Mouse (Mus musculus) heart, postnatal 25 days (tissue): ENCODE results near the gene Fgfr2. TPM values are rescaled to one million over a fixed set of nuclear protein-coding genes. Genes with fewer than 3 reads are reported as not detected.
"Not testable (repeated sequence)": the region's sequence is repeated elsewhere in the genome, so short reads cannot be mapped to it uniquely, and the experiment has no call there.

Experiments
- DNase-seq: peaks from one replicate; pipeline ENCODE4 v3.0.0; 2022; ENCODE audit warnings: low spot score
- intact Hi-C: fragments of 180-260 bp; cut with DNase I; formaldehyde crosslinking; loops from one replicate; pipeline ENCODE4 v1.15.1; 2025
- total RNA-seq, 2 experiments: library from RNA; stranded (reverse); gene quantifications; 2 replicates each; pipeline ENCODE4 v1.2.3; 2021

Gene Fgfr2
- total RNA-seq, 2 experiments from 2014 or later, result 1.7 to 1.8 TPM

DNA sequence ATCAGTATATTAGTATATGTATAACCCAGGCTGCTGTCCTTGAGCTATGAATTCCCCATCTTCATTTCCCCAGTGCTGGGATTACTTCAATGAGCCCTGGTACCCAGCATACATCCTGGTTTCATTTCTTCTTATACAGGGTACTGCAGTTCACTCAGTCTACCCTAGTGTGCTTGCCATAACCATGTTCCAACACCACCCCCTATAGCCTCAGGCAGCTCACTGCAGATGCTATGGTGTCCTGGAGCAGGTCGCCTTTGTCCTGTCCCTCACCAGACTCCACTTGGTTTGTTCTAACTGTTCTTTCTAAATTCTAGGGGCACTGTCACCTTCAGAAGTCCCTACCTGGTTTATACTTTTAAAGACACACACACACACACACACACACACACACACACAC lies 2080.5 kb downstream of the Fgfr2 start:
- no peak for DNase-seq
- intact Hi-C loops, result loop anchor here (5.0 to 10.0 kb wide), 2 partner anchors 215 to 268 kb away; partner anchors contain the start of gene Btbd16

DNA sequence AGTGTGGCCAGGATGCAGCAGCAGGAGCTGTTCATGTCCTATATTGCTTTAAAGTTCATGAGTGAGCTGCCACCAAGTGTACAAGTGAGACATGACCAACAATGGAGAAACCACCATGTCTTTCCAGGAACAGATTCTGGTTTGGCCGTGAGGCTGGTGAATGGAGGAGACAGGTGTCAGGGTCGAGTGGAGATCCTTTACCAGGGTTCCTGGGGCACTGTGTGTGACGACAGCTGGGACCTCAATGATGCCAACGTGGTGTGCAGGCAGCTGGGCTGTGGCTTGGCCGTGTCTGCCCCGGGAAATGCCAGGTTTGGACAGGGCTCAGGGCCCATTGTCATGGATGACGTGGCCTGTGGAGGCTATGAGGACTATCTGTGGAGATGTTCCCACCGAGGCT lies 2082.4 kb downstream of the Fgfr2 start:
- intact Hi-C loops, result loop anchor here (5.0 to 10.0 kb wide), 2 partner anchors 213 to 266 kb away; partner anchors contain the start of gene Btbd16

DNA sequence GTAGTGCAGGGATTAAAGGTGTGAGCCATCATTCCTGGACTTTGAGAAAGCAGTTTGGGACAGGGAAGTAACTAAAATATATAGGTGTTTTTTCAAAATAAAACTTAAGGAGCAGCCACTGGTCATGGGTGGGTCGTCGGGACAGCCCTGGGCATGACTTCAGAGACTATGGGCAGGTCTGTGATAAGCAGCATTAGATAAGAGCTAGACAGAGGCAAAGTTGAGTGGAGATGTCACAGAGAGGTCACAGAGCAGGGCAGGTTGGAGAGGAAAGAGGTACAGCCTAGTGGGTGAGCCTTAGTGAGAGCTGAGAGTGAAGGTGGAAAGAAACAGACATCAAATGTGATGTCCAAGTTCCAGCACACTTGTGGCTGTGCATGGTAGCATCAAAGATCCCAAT lies 2086.1 kb downstream of the Fgfr2 start:
- no peak for DNase-seq
- intact Hi-C loops, result loop anchor here (5.0 kb wide), 1 partner anchor 120 kb away; no protein-coding TSS in a partner anchor

More for the DNA sequence above, 2082.4 kb downstream of the Fgfr2 start:
- DNase-seq, result not testable (repeated sequence)

DNA sequence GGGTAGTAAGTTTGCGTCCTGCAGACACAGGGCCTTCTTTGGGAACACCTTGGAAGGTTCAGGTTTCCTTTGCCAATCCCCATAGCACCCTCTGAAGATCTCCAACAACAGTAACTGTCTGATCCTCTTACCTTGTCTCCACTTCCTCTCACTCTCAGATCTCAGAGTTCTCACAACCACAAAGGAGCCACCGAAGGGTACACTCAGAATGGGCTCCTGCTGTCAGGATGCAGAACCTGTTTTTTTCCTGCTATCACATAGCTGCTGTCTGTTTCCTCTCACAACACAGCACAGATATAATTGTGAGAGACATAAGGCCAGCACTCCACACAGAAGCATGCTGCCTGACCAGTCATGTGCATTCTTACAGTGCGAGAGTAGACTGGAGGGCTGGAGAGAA lies 2086.8 kb downstream of the Fgfr2 start:
- DNase-seq, result no peak
- intact Hi-C loops, result loop anchor here (5.0 kb wide), 1 partner anchor 119 kb away; no protein-coding TSS in a partner anchor

- no peak for DNase-seq
Observed at GRCm38 (mm10) chr7:131031755-131032154, 2091.4 kb downstream of the Fgfr2 start, which contains the start of gene Dmbt1. Gene Dmbt1 (plus strand): TSS chr7:131032053.

GRCm38 (mm10) chr7:131027557-131027956 lies 2095.6 kb downstream of the Fgfr2 start:
- no peak for DNase-seq
- intact Hi-C loops, result no loop called here

More at GRCm38 (mm10) chr7:131031755-131032154, 2091.4 kb downstream of the Fgfr2 start, which contains the start of gene Dmbt1:
- intact Hi-C loops, result no loop called here

GRCm38 (mm10) chr7:131024807-131025206 lies 2098.3 kb downstream of the Fgfr2 start:
- intact Hi-C loops, result no loop called here
- no peak for DNase-seq

GRCm38 (mm10) chr7:131019181-131019580 lies 2104.0 kb downstream of the Fgfr2 start:
- intact Hi-C loops, result no loop called here
- DNase-seq, result no peak

DNA sequence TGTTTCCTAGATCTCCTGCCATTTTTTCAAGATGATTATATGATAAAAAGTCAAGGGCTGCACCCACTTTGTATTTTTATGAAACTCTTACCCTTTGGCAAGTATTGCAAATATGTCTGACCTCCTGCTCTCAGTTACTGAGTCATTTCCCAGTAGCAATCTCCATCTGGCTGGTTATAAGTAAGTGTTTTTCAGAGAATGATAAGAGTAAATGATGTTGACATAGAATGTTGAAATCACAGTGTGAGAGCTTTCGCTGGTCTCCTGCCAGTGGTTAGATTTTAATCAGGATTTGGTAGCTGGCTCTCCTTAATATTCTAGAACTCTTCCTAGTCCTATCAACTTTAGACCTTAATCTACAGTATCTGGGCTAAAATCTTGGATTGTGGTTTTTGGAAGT lies 2111.2 kb downstream of the Fgfr2 start:
- DNase-seq, result no peak
- intact Hi-C loops, result no loop called here

DNA sequence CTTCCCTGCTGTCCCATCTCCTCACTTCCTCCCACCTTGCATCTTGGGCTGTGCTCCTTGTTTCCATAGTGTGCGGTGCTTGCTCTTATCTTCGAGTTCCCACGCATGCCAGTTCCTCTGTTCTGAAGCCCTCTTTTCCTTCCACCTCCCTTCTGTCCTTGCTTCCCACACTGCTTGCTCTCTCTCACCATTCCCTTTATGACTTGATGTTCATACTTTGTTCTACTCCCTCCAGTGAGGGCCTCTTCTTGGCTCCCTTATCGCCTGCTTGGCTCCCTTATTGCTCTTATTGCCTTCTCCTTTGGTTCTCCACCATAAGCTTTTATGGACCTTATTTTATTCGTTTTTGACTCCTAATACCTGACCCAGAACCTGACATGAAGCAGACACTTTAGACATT lies 2114.0 kb downstream of the Fgfr2 start:
- intact Hi-C loops, result no loop called here
- no peak for DNase-seq

DNA sequence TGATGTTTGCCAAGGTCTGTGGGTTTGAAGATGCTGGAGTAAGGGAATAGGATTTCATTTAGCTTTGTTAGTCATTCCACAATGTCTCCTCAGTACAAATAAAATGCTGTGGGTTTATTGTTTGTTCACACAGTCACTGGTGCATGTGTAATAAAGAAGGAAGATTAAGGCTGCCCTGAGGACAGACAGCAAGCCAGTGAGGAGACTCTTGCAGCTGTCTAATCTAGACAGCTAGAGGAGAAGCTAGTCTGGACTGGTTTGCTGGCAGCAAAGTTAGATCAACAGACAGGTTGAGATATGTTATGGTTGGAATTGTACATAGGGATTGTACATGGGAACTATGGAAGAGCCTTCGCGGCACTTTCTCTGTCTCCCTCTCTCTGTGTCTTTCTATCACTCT lies 2115.9 kb downstream of the Fgfr2 start:
- intact Hi-C loops, result no loop called here
- DNase-seq, result no peak

DNA sequence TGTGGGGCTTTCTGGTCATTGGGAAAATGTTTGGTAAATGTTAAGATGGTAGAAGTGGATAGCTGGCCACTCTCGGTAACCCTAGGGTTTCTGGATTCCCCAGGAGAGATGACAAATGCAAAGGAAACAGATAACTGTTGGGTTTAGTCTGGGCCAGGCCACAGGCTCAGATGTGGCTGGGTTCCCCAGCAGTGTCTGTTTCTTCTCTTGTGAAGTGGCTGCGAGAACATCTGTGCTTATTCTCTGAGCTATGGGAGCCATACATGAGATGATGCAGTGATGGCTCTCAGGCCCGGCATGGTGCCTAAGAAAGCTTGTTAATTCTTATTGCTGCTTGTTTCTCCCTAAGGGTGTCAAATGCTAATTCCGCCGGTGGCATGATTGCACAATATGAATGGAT lies 2119.1 kb downstream of the Fgfr2 start:
- intact Hi-C loops, result no loop called here
- DNase-seq, result no peak

- no peak for DNase-seq
- intact Hi-C loops, result no loop called here
Observed at GRCm38 (mm10) chr7:131001976-131002726, 2121.0 kb downstream of the Fgfr2 start.

DNA sequence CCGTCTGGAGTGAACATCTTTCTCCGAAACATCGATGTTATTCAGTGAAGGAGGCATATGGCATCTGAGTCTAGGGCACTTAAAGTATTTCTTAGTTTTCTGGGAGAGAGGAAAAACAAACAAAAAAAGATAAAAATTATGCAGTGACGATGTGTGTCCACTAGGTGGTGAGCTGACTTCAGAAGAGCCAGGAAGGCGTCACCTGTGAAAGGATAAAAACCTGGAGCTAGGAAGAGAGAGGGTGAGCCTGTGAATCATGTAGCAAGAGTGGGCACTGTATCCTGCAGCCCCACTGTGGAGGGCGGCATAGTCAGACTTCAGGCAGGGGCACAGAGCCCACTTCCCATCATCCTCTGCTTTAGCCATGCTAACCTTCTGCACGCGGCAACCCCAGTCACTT lies 2129.2 kb downstream of the Fgfr2 start:
- no peak for DNase-seq
- intact Hi-C loops, result no loop called here

DNA sequence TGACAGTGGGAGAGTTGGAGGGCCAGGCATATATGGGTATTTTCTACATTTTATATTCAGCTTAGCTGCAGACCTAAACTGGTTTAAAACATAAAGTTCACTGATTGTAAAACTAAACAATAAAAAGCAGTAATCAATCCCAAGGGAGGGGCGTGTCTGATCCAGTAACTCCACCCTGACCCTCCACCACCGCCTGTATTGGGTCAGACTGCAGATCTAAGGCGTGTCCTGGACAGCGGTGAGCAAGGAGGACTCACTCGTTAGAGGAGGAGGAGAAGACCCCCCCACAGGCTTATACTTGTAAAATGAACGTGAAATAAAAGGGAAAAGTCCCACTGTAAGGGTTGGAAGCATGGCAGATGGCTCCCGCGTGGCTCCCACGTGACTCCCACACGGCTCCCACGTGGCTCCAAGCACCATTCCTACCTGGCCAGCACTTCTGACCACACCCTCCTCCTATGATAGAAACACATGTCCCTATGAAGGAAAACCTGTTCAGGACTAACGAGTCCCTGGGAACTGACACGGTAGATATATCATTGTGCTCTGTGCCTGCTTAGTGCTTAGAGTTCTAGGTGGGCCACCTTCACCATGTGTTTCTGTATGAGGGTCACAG lies 2131.9 kb downstream of the Fgfr2 start:
- intact Hi-C loops, result no loop called here
- DNase-seq, result no peak

GRCm38 (mm10) chr7:130989371-130989770 lies 2133.8 kb downstream of the Fgfr2 start:
- intact Hi-C loops, result no loop called here

GRCm38 (mm10) chr7:130988146-130988545 lies 2135.0 kb downstream of the Fgfr2 start:
- no peak for DNase-seq
- intact Hi-C loops, result no loop called here

More at GRCm38 (mm10) chr7:130989371-130989770, 2133.8 kb downstream of the Fgfr2 start:
- no peak for DNase-seq

DNA sequence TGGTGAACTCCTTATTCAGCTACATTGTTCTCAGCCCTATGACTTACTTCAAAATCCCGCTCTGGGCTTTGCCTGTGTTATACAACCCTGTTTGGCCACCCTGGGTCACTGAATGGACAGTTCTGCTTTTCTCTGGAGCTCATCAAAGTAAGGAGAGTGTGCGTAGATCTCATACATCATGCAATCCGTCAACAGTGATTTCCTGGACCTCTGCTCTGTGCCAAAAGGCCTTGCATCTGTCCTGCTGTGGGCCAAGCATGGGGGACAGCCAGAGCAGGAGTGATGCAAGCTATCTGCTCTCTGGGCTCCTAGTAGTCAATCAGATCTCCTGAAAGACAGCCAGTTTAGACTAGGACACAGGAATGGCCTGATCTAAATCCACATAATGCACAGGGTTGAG lies 2137.4 kb downstream of the Fgfr2 start:
- no peak for DNase-seq
- intact Hi-C loops, result no loop called here

DNA sequence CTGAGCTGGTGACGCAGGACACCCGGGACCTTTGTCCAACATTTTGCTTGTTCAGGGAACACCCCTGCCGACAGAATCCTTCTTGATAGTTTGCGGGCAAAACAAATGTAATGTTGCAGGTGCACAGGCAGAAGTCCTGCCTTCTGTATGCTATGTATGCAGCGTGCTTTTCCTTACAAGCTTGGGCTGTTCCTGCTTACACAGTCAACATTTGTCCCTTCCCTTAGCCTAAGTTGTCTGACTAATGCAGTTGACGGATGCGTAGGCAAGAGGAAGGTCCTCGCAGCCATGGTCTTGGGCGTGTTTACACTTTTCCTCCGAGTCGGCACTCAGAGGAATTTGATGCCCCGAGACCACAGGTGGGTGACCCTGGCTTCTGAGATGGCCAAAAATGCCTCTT lies 2138.0 kb downstream of the Fgfr2 start:
- no peak for DNase-seq
- intact Hi-C loops, result no loop called here

GRCm38 (mm10) chr7:130984294-130984693 lies 2138.9 kb downstream of the Fgfr2 start:
- intact Hi-C loops, result no loop called here
- DNase-seq, result no peak

GRCm38 (mm10) chr7:130982881-130983280 lies 2140.3 kb downstream of the Fgfr2 start:
- DNase-seq, result no peak
- intact Hi-C loops, result no loop called here
